Comparison of ENCODE assay signal across 9 mouse cellular contexts in genomic region chr15:84700147-84700794, GRCm38 (mm10). TPM values are rescaled to one million over a fixed set of nuclear protein-coding genes. Genes with fewer than 3 reads are reported as not detected.
A peak's percentile ranks its signal among the peaks of the same experiment; 100 is the strongest.
DNase-seq lines count a peak whose midpoint lies in the region; ATAC-seq and TF ChIP-seq lines count a peak whose summit lies in the region.
"Had no signal": no experiment of that assay in that cellular context is flagged by ENCODE, and none has a peak within 500 bp of the region (broad histone marks: within the 10 kb centered on the region; RNA-seq: fewer than 3 reads in every experiment).

No protein-coding gene starts in this region.

- no peak overlapping the region for H3K4me2 ChIP-seq in forebrain, postnatal 0 days (ENCODE audit: low read depth)
- no peak overlapping the region for H3K4me2 ChIP-seq in forebrain, embryonic 16.5 days (ENCODE audit: low read length)
- H3K4me2 ChIP-seq: liver, embryonic 15.5 days had no signal

- no peak overlapping the region for H3K4me3 ChIP-seq in forebrain, postnatal 0 days (ENCODE audit: low read depth, low read length)
- H3K4me3 ChIP-seq in forebrain, embryonic 16.5 days (replicated peaks; ENCODE audit: low read length): no peak overlapping the region
- H3K4me3 ChIP-seq: liver, embryonic 15.5 days had no signal

- intact Hi-C loops in gastrocnemius, postnatal 14 days (cut with DNase I; ENCODE audit: low total_unique reads): loop anchor here (5.0 kb wide), 1 partner anchor 33 kb away; the partner anchor contains the start of gene Prr5

- no peaks in the 10 kb centered on the region for H3K9me3 ChIP-seq in forebrain, postnatal 0 days (ENCODE audit: low read length)
- no peaks in the 10 kb centered on the region for H3K9me3 ChIP-seq in forebrain, embryonic 16.5 days (ENCODE audit: control insufficient read depth, low read length)
- H3K9me3 ChIP-seq: liver, embryonic 15.5 days had no signal

- no peak overlapping the region for H3K9ac ChIP-seq in forebrain, postnatal 0 days
- H3K9ac ChIP-seq in forebrain, embryonic 16.5 days (replicated peaks; ENCODE audit: low read depth, low read length): no peak overlapping the region
- H3K9ac ChIP-seq: liver, embryonic 15.5 days had no signal

- H3K27ac ChIP-seq in forebrain, postnatal 0 days (ENCODE audit: low read depth, low read length): no peak overlapping the region
- no peak overlapping the region for H3K27ac ChIP-seq in forebrain, embryonic 16.5 days (ENCODE audit: low read length)
- H3K27ac ChIP-seq: liver, embryonic 15.5 days had no signal

- 50% methylated on average over 6 of the region's 6 CpGs for WGBS in forebrain, postnatal 0 days
- WGBS in forebrain, embryonic 16.5 days: 47% methylated on average over 6 of the region's 6 CpGs

- peak; percentile 57 for DNase-seq in forebrain, postnatal 0 days
- peak; percentile 83 to 85 for DNase-seq in B cell, adult 2 months
- DNase-seq in adrenal gland, postnatal 36 days: peak; percentile 64 to 77
- peak; percentile 72 for DNase-seq in gastrocnemius, postnatal 14 days
- DNase-seq in kidney, postnatal 4 days: peak; percentile 86 to 89
- DNase-seq in testis, postnatal 14 days (ENCODE audit: low spot score): peak; percentile 62

- H3K4me1 ChIP-seq in forebrain, postnatal 0 days (ENCODE audit: insufficient read depth): no peaks in the 10 kb centered on the region
- no peaks in the 10 kb centered on the region for H3K4me1 ChIP-seq in forebrain, embryonic 16.5 days (replicated peaks; ENCODE audit: control insufficient read depth, insufficient read depth, low read length)
- H3K4me1 ChIP-seq: liver, embryonic 15.5 days had no signal

- peak; percentile 71 for TF ChIP-seq CTCF in forebrain, postnatal 0 days (IDR thresholded peaks at IDR 0.05; ENCODE audit: low read depth)

- no peak for ATAC-seq in forebrain, postnatal 0 days
- no peak for ATAC-seq in forebrain, embryonic 16.5 days
- peak; percentile 69 for ATAC-seq in megakaryocyte progenitor cell, adult 5-6 weeks (replicated peaks; ENCODE audit: poor library complexity)

- H3K36me3 ChIP-seq in forebrain, postnatal 0 days (ENCODE audit: insufficient read depth): 0 out of 2 replicates have a peak, but pooled peaks cover 4% of the 10 kb centered on the region
- H3K36me3 ChIP-seq in forebrain, embryonic 16.5 days (ENCODE audit: control insufficient read depth, insufficient read depth): no peaks in the 10 kb centered on the region
- H3K36me3 ChIP-seq: liver, embryonic 15.5 days had no signal

- no peaks in the 10 kb centered on the region for H3K27me3 ChIP-seq in forebrain, postnatal 0 days (ENCODE audit: insufficient read depth, low read length)
- no peaks in the 10 kb centered on the region for H3K27me3 ChIP-seq in forebrain, embryonic 16.5 days (replicated peaks; ENCODE audit: control insufficient read depth, insufficient read depth, low read length)
- H3K27me3 ChIP-seq: liver, embryonic 15.5 days had no signal

RNA-seq across cellular contexts. Expression of gene Arhgap8, which starts 19.6 kb away (rescaled TPM):
- total RNA-seq in forebrain, postnatal 0 days (2014; rRNA removed): 0.29 TPM in 1 of 2 replicates, not detected in the other
- polyA plus RNA-seq in forebrain, postnatal 0 days (2015; fragmentation: Nextera tagmentation; extraction: Ambion mirVana): 0.19 and 0.44 TPM in 2 replicates
- polyA plus RNA-seq in forebrain, embryonic 16.5 days (2015; fragmentation: Nextera tagmentation; extraction: Ambion mirVana): 0.39 and 0.53 TPM in 2 replicates
- 1 to 10 TPM in 1 of 2 experiments, under 1 TPM in 1; 0.56 to 1.1 TPM for total RNA-seq in adrenal gland, postnatal 36 days (2021)
- total RNA-seq in gastrocnemius, postnatal 14 days (2021): under 1 TPM in 1 of 2 experiments, not detected in 1; 0.29 TPM
- total RNA-seq in megakaryocyte progenitor cell, adult 5-6 weeks (2015): not detected in 2 replicates
- total RNA-seq in megakaryocyte progenitor cell, adult 5-6 weeks (2017): not detected in 2 replicates

RNA-seq across cellular contexts. Expression of gene Prr5, which starts 30.9 kb away (rescaled TPM):
- 8.6 and 17.2 TPM in 2 replicates for total RNA-seq in forebrain, postnatal 0 days (2014; rRNA removed)
- polyA plus RNA-seq in forebrain, postnatal 0 days (2015; fragmentation: Nextera tagmentation; extraction: Ambion mirVana): 17.8 and 28.2 TPM in 2 replicates
- polyA plus RNA-seq in forebrain, embryonic 16.5 days (2015; fragmentation: Nextera tagmentation; extraction: Ambion mirVana): 11.1 and 16.4 TPM in 2 replicates
- 1 to 10 TPM; 5.6 to 7.0 TPM for total RNA-seq in adrenal gland, postnatal 36 days (2021)
- 1 to 10 TPM; 7.3 to 8.5 TPM for total RNA-seq in gastrocnemius, postnatal 14 days (2021)
- 10.0 and 11.1 TPM in 2 replicates for total RNA-seq in megakaryocyte progenitor cell, adult 5-6 weeks (2015)
- 3.7 and 7.6 TPM in 2 replicates for total RNA-seq in megakaryocyte progenitor cell, adult 5-6 weeks (2017)
